Mouse (Mus musculus) small intestine, adult 2 months (tissue): Measurements from ENCODE around the gene Snapc4. TPM values are rescaled to one million over a fixed set of nuclear protein-coding genes. Genes with fewer than 3 reads are reported as not detected.
A peak's percentile ranks its signal among the peaks of the same experiment; 100 is the strongest.

Experiments used
- H3K27ac ChIP-seq: fragments of 200-500 bp; 2 replicates; pipeline ENCODE4 v1.5.1; 2012; ENCODE audit warnings: low read depth, low read length, control low read depth, inconsistent platforms; ENCODE audit not compliant: insufficient read depth
- H3K27me3 ChIP-seq: fragments of 200-500 bp; 2 replicates; pipeline ENCODE4 v1.6.1; 2012; ENCODE audit warnings: mild to moderate bottlenecking, moderate library complexity, low read length, inconsistent platforms; ENCODE audit not compliant: control insufficient read depth, insufficient read depth
- H3K36me3 ChIP-seq: fragments of 200-500 bp; 2 replicates; pipeline ENCODE4 v1.6.1; 2012; ENCODE audit warnings: mild to moderate bottlenecking, low read length, control low read depth, inconsistent platforms; ENCODE audit not compliant: control insufficient read depth, insufficient read depth
- H3K4me1 ChIP-seq: fragments of 200-500 bp; 2 replicates; pipeline ENCODE4 v1.6.1; 2012; ENCODE audit warnings: low read length, inconsistent platforms, mixed read lengths; ENCODE audit not compliant: control insufficient read depth, insufficient read depth, insufficient read length
- H3K4me3 ChIP-seq: fragments of 200-500 bp; 2 replicates; pipeline ENCODE4 v1.5.1; 2012; ENCODE audit warnings: low read depth, mild to moderate bottlenecking, control low read depth, inconsistent platforms, low read length, moderate library complexity
- CTCF ChIP-seq: fragments of 200-500 bp; IDR thresholded peaks from 2 replicates; pipeline ENCODE4 v1.5.1; 2012; ENCODE audit warnings: low read depth, mild to moderate bottlenecking, control low read depth, inconsistent platforms, low read length, moderate library complexity, mixed read lengths; ENCODE audit not compliant: insufficient replicate concordance, insufficient read length; ENCODE audit errors: extremely low read depth
- POLR2A ChIP-seq: fragments of 200-500 bp; IDR thresholded peaks from 2 replicates; pipeline ENCODE4 v1.6.1; 2012; ENCODE audit warnings: low read depth, mild to moderate bottlenecking, control low read depth, inconsistent platforms, low read length, moderate library complexity
- WGBS: fragments of 180-500 bp; shearing (Covaris S2); methylation state at CpG from one replicate; pipeline ENCODE4 v1.1.7; 2018; 5-methylcytosine and 5-hydroxymethylcytosine counted together
- polyA plus RNA-seq: library from polyadenylated mRNA; depleted of rRNA; stranded (reverse); fragments of >200 nt; gene quantifications from 2 replicates; pipeline ENCODE4 v1.2.3, GENCODE M21; 2012

Snapc4 gene
- polyA plus RNA-seq, 1 experiment: 20.4 TPM

GRCm38 (mm10) chr2:26360772-26361171 is 19.7 kb downstream of the Snapc4 start, which contains the start of gene Card9:
Gene Card9, minus strand, starts transcription at chr2:26360918.
- Histone ChIP-seq H3K4me1 (peaks cover 11% of the 10 kb centered on the region), H3K4me3 (peak within 1 kb of the TSS; percentile 32), H3K27me3 (no peaks in the 10 kb centered on the region), H3K27ac (no peak within 1 kb of the TSS), H3K36me3 (peaks cover 6% of the 10 kb centered on the region; the same call in 1 of the 2 replicates)
- TF ChIP-seq CTCF (no peak), POLR2A (no peak)
- WGBS: 26% methylated on average over 3 of the region's 3 CpGs

GRCm38 (mm10) chr2:26359983-26360382 is 20.5 kb downstream of the Snapc4 start:
- TF ChIP-seq CTCF (no peak), POLR2A (no peak)
- peaks cover 11% of the 10 kb centered on the region for H3K4me1 ChIP-seq
- H3K36me3 ChIP-seq: peaks cover 2% of the 10 kb centered on the region; the same call in 1 of the 2 replicates
- WGBS: 68% methylated on average over 6 of the region's 6 CpGs
- H3K27me3 ChIP-seq: no peaks in the 10 kb centered on the region
- H3K27ac ChIP-seq: no peak overlapping the region
- H3K4me3 ChIP-seq: peak overlapping the region; percentile 32

DNA sequence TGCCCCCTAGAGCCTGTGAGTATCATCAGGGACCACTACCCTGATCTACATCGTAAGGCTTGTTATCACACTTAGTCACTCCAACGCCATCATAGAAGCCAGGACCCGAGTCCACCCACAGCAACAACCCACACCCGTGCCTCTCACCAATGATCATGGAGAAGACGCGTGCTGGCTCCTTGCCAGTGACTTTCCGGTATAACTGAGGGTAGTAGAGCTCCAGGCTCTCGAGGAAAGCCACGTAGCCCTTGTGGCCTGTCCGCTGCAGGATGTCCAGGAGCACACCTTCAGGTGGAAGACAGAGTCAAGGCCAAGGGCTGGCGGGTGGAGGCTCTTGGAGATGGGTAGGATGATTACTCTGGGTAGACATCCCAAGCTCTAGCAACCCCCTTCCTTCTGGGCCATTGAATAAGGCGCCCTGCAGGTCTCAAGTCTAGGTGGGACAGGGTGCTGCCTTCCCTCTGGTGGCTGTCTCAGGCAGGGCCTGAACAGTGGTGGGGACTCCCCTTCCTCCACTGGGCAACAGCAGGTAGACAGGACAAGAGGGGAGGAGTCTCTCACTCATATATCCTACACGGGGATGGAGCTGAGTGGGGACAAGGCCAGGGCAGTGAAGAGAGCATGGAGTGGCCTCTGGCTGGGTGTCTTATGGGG is 21.7 kb downstream of the Snapc4 start:
- H3K27ac ChIP-seq: no peak overlapping the region
- TF ChIP-seq CTCF (no peak), POLR2A (no peak)
- H3K4me3 ChIP-seq: no peak overlapping the region
- WGBS: 81% methylated on average over 13 of the region's 13 CpGs
- H3K36me3 ChIP-seq: no peaks in the 10 kb centered on the region
- H3K4me1 ChIP-seq: peaks cover 11% of the 10 kb centered on the region
- H3K27me3 ChIP-seq: no peaks in the 10 kb centered on the region

- Histone ChIP-seq H3K36me3 (no peaks in the 10 kb centered on the region), H3K4me1 (peaks cover 14% of the 10 kb centered on the region), H3K4me3 (no peak overlapping the region), H3K27ac (no peak overlapping the region), H3K27me3 (no peaks in the 10 kb centered on the region)
- TF ChIP-seq POLR2A (no peak), CTCF (peak; percentile 22; the same call in 1 of the 2 replicates)
- 52% methylated on average over 15 of the region's 15 CpGs for WGBS
Observed at GRCm38 (mm10) chr2:26357484-26357883, 23.0 kb downstream of the Snapc4 start.

DNA sequence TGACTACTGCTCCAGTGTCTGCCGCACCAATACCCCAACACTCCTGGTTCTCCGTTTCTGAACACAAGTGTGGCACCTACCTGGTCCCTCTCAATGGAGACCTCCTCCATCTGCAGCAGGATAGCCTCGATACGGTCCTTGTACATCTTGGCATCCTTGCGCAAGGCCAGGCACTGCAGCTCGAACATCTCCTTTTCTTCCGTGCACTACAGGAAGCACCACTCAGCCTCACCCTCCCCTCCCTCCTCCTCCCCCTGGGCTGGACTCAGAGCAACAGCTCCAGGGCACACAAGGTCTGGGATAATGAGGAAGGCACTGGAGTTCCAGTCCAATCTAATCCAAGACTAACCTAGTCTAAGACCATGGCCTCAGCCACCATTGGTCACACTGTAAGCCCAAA is 23.8 kb downstream of the Snapc4 start:
- TF ChIP-seq POLR2A (no peak), CTCF (no peak)
- 73% methylated on average over 7 of the region's 7 CpGs for WGBS
- Histone ChIP-seq H3K27me3 (no peaks in the 10 kb centered on the region), H3K36me3 (no peaks in the 10 kb centered on the region), H3K4me1 (peaks cover 16% of the 10 kb centered on the region), H3K4me3 (no peak overlapping the region), H3K27ac (no peak overlapping the region)

DNA sequence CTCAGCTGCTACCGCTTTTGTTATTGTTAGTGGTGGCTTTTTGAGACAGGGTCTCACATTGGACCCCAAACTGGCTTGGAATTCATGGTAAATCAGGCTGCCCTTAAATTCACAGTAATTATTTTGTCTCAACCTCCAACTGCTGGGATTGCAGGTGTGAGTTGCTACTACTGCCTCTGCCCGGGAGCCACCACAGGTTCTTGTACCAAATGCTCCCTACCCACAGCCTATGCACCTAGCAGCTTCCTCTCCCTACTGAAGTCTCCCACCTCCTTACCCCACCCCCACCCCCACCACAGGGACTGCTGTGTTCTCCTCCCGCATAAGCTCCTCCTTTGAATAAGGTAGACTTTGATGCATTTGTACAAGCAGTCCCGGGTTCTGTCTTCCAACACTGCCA is 24.2 kb downstream of the Snapc4 start:
- WGBS: 84% methylated on average over 4 of the region's 4 CpGs
- Histone ChIP-seq H3K36me3 (no peaks in the 10 kb centered on the region), H3K27me3 (no peaks in the 10 kb centered on the region), H3K27ac (no peak overlapping the region), H3K4me1 (peaks cover 18% of the 10 kb centered on the region), H3K4me3 (no peak overlapping the region)
- no peak for TF ChIP-seq POLR2A
- TF ChIP-seq CTCF: no peak

- no peaks in the 10 kb centered on the region for H3K27me3 ChIP-seq
- TF ChIP-seq POLR2A: no peak
- TF ChIP-seq CTCF: no peak
- 88% methylated on average over 4 of the region's 4 CpGs for WGBS
- H3K4me1 ChIP-seq: peaks cover 18% of the 10 kb centered on the region
- H3K27ac ChIP-seq: no peak overlapping the region
- H3K4me3 ChIP-seq: no peak overlapping the region
- no peaks in the 10 kb centered on the region for H3K36me3 ChIP-seq
Observed at GRCm38 (mm10) chr2:26354401-26354800, 26.1 kb downstream of the Snapc4 start.
